1 mouse cellular context compared by ENCODE assay signal in the genomic region with DNA sequence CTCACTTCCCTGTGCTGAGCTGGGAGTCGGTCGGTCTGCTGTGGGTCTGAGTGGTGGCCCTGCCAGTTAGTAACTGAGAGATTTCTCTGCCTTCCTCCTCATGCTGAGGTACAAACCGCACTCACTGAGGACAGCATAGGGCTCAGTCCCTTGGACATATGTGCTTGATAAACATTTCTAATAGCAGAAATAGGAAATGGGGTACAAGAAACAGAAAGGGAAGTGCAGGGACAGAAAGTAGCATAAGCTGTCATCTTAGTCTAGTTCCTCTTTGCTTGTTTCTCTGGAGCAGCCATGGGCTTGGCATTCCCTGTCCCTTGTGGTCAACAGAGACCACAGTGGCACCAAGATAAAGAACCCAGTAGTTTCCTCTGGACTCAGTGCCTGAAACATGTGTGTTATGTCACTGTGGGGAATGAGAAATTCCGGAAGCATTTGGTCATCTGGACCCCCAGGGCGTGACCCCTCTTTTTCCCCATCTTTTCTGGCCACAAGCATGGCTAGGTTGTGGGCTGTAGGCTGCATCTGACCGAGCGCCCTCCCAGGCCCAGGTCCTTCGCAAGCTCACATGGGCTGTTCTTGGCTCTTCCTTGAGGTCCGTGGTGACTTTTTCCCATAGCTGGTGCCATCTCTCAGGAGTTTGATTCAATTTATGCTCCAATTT.
A peak's percentile ranks its signal among the peaks of the same experiment; 100 is the strongest.
TF ChIP-seq lines count a peak whose summit lies in the region.

No protein-coding gene starts in this region.

TF ChIP-seq in MEL, 35 proteins besides CTCF, POLR2A, EP300 and RAD21 (continued from another document):
- no peak for TF ChIP-seq BHLHE40 (IDR thresholded peaks at IDR 0.05; ENCODE audit: borderline replicate concordance, low read depth, low read length)
- 0 out of 2 replicates have a peak, but pooled peaks have one; percentile 29 for TF ChIP-seq MAZ (IDR thresholded peaks at IDR 0.05; ENCODE audit: low read depth, low read length)
- no peak for TF ChIP-seq CHD1 (IDR thresholded peaks at IDR 0.05; ENCODE audit: low read depth, low read length)
- no peak for TF ChIP-seq ZKSCAN1 (IDR thresholded peaks at IDR 0.05; ENCODE audit: low read depth, low read length)
- no peak for TF ChIP-seq UBTF (IDR thresholded peaks at IDR 0.05; ENCODE audit: borderline replicate concordance, insufficient read depth, low read depth, low read length)
